Mouse (Mus musculus) urinary bladder, adult 18-20 months (tissue): ENCODE results near the gene Catsperg1.

Source experiments
- DNase-seq, 2 experiments: peaks; one replicate each; pipeline ENCODE4 v3.0.0; 2022; ENCODE audit warnings: low spot score in 2 of 2, mixed read lengths in 2 of 2

The Catsperg1 gene

DNA sequence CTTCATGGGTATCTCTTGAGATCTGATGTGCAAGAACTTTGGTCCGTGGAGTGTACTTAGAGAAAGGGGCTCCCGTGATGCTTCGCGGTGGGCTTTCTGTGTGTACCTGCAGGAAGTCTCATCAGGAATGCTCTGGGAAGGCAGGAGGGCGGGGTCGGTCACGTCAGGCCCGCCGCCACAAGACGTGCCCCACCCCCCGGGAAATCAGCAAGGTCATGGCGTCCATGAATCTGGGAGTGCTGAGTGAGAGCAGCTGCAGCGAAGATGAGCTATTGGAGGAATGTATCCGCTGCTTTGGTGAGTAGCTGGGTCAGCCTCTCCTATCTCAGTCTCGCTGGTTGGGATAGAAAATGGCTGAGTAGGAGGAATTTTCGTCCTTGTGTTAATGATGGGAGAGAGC, 76.4 kb downstream of the Catsperg1 start:
- DNase-seq, result no peak

DNA sequence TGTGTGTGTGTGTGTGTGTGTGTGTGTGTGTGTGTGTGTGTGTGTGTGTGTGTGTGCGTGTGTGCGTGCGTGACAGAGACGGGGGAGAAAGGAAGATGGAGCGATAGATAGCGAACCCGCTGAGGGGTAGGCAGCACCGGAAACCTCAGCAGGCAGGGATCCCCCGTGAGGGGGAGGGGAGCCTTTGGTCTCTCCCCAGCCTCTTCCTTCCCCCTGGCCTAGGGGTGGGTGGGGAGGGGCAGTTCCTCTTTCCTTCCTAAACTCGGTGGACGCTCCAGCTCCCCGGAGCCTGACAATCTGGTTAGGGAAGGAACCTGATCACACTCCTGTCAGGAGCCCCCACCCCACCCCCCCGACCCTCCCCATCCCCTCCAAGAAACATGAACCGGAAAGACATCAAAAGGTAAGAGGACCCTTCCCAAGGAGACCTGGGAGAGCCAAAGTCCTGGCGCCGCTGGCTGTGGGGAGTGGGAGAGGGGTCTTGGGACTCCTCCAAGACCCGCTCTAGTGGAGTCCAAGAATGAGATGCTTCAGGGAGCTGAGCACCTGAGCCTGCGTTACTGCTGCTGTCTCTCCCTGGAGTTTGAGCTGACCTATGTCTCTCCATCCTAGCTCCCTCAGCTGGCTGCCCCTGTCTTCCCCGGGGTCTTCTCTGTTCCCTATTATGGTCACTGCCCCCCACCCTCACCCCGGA, 79.0 kb downstream of the Catsperg1 start, which contains the start of gene Rasgrp4:
Gene Rasgrp4 (plus strand): TSS at position 159 of the 694 bp plus-strand sequence.
- no peak for DNase-seq

DNA sequence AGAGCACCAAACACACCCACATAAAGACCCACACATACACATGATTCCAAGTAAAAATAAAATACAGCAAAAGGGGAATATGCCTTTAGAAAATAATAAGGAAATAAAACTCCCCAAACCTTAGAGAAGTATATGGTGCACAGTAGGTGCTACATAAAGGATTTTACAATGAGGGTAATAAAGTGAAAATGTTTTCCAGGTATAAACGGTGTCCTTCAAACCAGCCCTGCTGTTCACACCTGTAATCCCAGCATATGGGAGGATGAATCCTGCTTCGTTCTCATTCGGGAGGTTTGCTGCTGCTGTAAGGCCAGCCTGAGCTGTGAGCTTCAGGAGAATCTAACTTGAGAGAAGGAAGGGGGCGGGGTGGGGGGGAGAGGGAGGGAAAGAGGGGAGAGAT, 79.6 kb downstream of the Catsperg1 start:
- DNase-seq, result no peak
